Mouse (Mus musculus) cerebellum, adult 2 months (tissue): ENCODE measurements around the gene Ube2r2. TPM values are rescaled to one million over a fixed set of nuclear protein-coding genes. Genes with fewer than 3 reads are reported as not detected.

Source experiments
- DNase-seq, 2 experiments: peaks; one replicate each; pipeline ENCODE4 v3.0.0; 2021
- H3K27ac ChIP-seq: fragments of 200-500 bp; 2 replicates; pipeline ENCODE4 v1.5.1; 2012; ENCODE audit warnings: low read length, control low read depth, inconsistent platforms; ENCODE audit not compliant: insufficient read depth
- H3K27me3 ChIP-seq: fragments of 200-500 bp; 2 replicates; pipeline ENCODE4 v1.6.1; 2012; ENCODE audit warnings: inconsistent platforms, mild to moderate bottlenecking, low read length, moderate library complexity; ENCODE audit not compliant: control insufficient read depth, insufficient read depth
- H3K4me1 ChIP-seq: fragments of 200-500 bp; 2 replicates; pipeline ENCODE4 v1.6.1; 2011; ENCODE audit warnings: low read length; ENCODE audit not compliant: control insufficient read depth, insufficient read depth
- H3K4me3 ChIP-seq: fragments of 200-500 bp; replicated peaks from 2 replicates; pipeline ENCODE3; 2011; ENCODE audit warnings: mild to moderate bottlenecking, low read depth, low read length, control low read depth; ENCODE audit not compliant: insufficient read depth
- CTCF ChIP-seq: fragments of 200-500 bp; IDR thresholded peaks from 2 replicates; pipeline ENCODE4 v1.5.1; 2011; ENCODE audit warnings: low read depth, mild to moderate bottlenecking, control low read depth, low read length, moderate library complexity, borderline replicate concordance; ENCODE audit not compliant: insufficient read depth
- POLR2A ChIP-seq: fragments of 200-500 bp; IDR thresholded peaks from 2 replicates; pipeline ENCODE4 v1.6.1; 2011; ENCODE audit warnings: low read length, control low read depth, borderline replicate concordance; ENCODE audit not compliant: insufficient read depth
- WGBS: fragments of 180-500 bp; shearing (Covaris S2); methylation state at CpG from one replicate; pipeline ENCODE4 v1.1.7; 2018; 5-methylcytosine and 5-hydroxymethylcytosine counted together
- polyA plus RNA-seq: library from polyadenylated mRNA; depleted of rRNA; stranded (reverse); fragments of >200 nt; gene quantifications from 2 replicates; pipeline ENCODE4 v1.2.3, GENCODE M21; 2012

The Ube2r2 gene
- polyA plus RNA-seq, 1 experiment: 135 TPM

- Histone ChIP-seq H3K4me3 (peak overlapping the region; percentile 98), H3K27me3 (no peaks in the 10 kb centered on the region), H3K27ac (peak overlapping the region; percentile 99), H3K4me1 (no peaks in the 10 kb centered on the region)
- under 1% methylated on average over 8 of the region's 8 CpGs for WGBS
- no peak for DNase-seq
- TF ChIP-seq POLR2A: no peak
- TF ChIP-seq CTCF: no peak
These were observed 1.3 kb downstream of the Ube2r2 start for GRCm38 (mm10) chr4:41136811-41137210.

DNA sequence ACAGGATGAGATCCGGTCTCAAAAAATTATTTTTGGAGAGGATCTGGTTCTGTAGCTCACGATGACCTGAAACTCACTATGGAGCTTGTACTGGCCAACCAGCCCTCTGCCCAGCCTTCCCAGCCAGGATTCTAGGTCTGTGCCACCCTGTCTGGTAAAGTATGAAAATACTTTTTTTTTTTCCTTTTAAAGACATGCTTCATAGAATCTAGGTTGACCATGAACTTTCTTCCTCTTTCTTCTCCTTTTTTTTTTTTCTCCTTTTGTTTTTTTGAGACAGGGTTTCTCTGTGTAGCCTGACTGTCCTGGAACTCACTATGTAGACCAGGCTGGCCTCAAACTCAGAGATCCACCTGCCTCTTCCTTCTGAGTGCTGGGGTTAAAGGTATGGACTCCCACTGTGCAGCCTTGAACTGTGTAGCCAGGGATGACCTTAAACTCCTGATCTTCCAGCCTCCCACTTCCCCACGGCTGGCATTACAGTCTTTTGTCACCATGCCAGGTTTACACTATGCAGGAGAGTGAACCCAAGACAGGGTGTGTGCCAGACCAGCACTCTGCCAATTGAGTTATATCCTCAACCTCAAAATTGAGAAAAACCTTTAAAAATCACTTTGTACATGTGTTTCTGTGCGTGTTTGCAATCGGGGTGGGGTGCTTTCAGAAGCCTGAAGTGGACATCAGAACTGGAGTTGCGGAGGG, 4.8 kb downstream of the Ube2r2 start:
- WGBS: 58% methylated on average over 6 of the region's 6 CpGs

GRCm38 (mm10) chr4:41142601-41143000, 7.1 kb downstream of the Ube2r2 start:
- Histone ChIP-seq H3K27ac (no peak overlapping the region), H3K4me3 (no peak overlapping the region), H3K27me3 (no peaks in the 10 kb centered on the region), H3K4me1 (peaks cover 3% of the 10 kb centered on the region)
- no peak for DNase-seq
- TF ChIP-seq CTCF: no peak
- TF ChIP-seq POLR2A: no peak
- 54% methylated on average over 2 of the region's 2 CpGs for WGBS

More for the DNA sequence above, 4.8 kb downstream of the Ube2r2 start:
- DNase-seq: peak in 1 of 2 experiments; percentile 38
- Histone ChIP-seq H3K27me3 (no peaks in the 10 kb centered on the region), H3K4me1 (peaks cover 3% of the 10 kb centered on the region), H3K4me3 (no peak overlapping the region), H3K27ac (no peak overlapping the region)
- TF ChIP-seq CTCF (no peak), POLR2A (no peak)

DNA sequence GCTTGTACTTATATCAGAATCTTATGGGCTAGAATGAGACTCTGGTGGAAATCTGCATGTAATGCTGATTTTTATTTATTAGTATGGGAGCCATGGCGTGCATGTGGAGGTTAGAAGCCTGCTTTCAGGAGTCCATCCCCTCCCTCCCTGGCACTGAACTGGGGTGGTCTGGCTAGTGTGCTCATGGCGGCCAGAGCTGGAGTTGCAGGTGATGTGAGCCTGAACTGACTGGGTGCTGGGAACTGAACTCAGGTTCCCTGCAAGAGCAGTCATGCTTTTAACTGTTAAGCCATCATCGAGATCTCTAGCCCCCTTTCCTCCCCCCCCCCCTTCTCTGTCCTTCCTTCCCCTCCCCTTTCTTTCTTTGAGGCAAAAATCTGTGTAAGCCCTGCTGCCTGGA, 14.3 kb downstream of the Ube2r2 start:
- Histone ChIP-seq H3K4me1 (peaks cover 8% of the 10 kb centered on the region), H3K27me3 (no peaks in the 10 kb centered on the region), H3K4me3 (no peak overlapping the region), H3K27ac (no peak overlapping the region)
- 77% methylated on average over 3 of the region's 3 CpGs for WGBS
- no peak for TF ChIP-seq POLR2A
- no peak for TF ChIP-seq CTCF
- DNase-seq: no peak

DNA sequence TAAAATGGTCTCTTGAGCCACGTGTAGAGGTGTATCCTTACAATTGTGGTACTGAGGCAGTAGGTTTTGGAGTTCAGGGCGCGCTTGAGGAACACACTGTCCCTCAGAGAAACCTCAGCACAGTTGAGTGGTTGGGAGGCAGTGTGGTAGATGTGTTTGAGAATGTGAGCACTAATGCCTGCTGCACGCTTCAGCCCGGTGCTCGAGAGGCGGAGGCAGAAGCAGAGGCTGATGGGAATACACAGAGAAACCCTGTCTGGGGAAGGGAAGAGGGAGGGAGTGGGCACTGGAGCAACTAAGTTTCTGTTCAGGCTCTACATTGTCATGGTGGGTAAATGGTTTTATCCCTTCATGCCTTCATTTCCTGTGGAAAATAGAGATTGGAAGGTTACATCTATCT, 15.6 kb downstream of the Ube2r2 start:
- Histone ChIP-seq H3K4me1 (peaks cover 9% of the 10 kb centered on the region), H3K4me3 (no peak overlapping the region), H3K27me3 (no peaks in the 10 kb centered on the region), H3K27ac (no peak overlapping the region)
- WGBS: 87% methylated on average over 7 of the region's 7 CpGs
- DNase-seq: no peak
- TF ChIP-seq CTCF: no peak
- TF ChIP-seq POLR2A: no peak

DNA sequence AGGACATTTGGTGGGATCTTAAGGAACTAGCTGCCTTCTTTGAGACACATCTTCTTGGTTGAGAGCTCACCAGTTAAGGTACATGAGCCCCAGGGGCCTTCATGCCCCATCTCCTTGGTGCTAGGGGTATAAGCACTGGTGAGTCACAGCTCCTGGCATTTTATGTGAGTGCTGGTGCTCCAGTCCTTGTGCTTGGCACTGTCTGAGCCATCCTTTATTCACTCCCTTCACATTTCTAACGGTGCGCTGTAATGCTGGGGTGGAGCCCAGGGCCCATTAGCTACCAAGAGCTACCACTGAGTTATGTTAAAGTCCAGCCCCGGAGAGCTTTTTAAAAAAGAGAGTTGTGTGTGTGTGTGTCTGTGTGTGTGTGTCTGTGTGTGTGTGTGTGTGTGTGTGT, 17.6 kb downstream of the Ube2r2 start:
- Histone ChIP-seq H3K4me1 (peaks cover 9% of the 10 kb centered on the region), H3K4me3 (no peak overlapping the region), H3K27me3 (no peaks in the 10 kb centered on the region), H3K27ac (no peak overlapping the region)
- DNase-seq: peak in 1 of 2 experiments; percentile 45
- 22% methylated on average over 3 of the region's 3 CpGs for WGBS
- TF ChIP-seq CTCF: no peak
- TF ChIP-seq POLR2A: no peak

GRCm38 (mm10) chr4:41156961-41157360, 21.4 kb downstream of the Ube2r2 start:
- Histone ChIP-seq H3K4me1 (peaks cover 9% of the 10 kb centered on the region), H3K4me3 (no peak overlapping the region), H3K27ac (no peak overlapping the region), H3K27me3 (no peaks in the 10 kb centered on the region)
- no peak for DNase-seq
- TF ChIP-seq POLR2A (no peak), CTCF (no peak)
- WGBS: 71% methylated on average over 9 of the region's 9 CpGs

DNA sequence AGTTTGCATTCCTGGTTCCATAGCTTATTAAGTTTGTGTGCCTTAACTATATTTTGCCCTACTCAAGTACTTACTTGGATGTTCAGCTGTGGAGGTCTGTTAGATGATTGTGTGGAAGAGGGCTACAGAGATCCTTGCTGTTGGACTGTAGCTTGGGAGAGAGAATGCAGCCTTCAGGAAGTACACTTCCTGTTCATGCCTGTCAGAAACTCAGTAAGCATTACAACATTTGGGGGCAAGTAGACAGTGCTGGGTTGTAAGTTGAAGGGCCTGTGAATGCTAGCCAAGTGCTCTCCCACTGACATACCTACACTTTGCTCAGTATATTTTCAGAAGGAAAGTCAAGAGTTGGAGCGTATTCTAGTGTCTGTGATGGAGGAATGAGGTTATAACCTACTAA, 22.7 kb downstream of the Ube2r2 start:
- no peak overlapping the region for H3K4me3 ChIP-seq
- DNase-seq: no peak
- 86% methylated on average over 1 of the region's 1 CpGs for WGBS
- H3K27me3 ChIP-seq: no peaks in the 10 kb centered on the region
- no peak overlapping the region for H3K27ac ChIP-seq
- TF ChIP-seq POLR2A (no peak), CTCF (no peak)
- H3K4me1 ChIP-seq: peaks cover 3% of the 10 kb centered on the region; the same call in 1 of the 2 replicates
